Mouse (Mus musculus) large intestine, adult 2 months (tissue): ENCODE data around the gene Bcl2l2. TPM values are rescaled to one million over a fixed set of nuclear protein-coding genes. Genes with fewer than 3 reads are reported as not detected.

ENCODE experiments used
- DNase-seq: peaks from one replicate; pipeline ENCODE4 v3.0.0-alpha.2; 2012; ENCODE audit warnings: low read depth, low spot score
- WGBS: fragments of 180-500 bp; shearing (Covaris S2); methylation state at CpG from one replicate; pipeline ENCODE4 v1.1.7; 2018; 5-methylcytosine and 5-hydroxymethylcytosine counted together
- polyA plus RNA-seq: library from polyadenylated mRNA; depleted of rRNA; stranded (reverse); fragments of >200 nt; gene quantifications from 2 replicates; pipeline ENCODE4 v1.2.3, GENCODE M21; 2012; rRNA removed

Bcl2l2 gene
- 31.6 and 48.3 TPM in 2 replicates for polyA plus RNA-seq

GRCm38 (mm10) chr14:54883154-54884021 lies at the start of gene Bcl2l2, which contains the start of gene Gm20521:
Bcl2l2 (plus strand) TSS chr14:54883377.
Gm20521 (plus strand) TSS chr14:54883441.
- whole genome bisulfite sequencing = under 1% methylated on average over 27 of the region's 27 CpGs
- peak; percentile 67 for DNase-seq

- no peak for DNase-seq
Measured at GRCm38 (mm10) chr14:54843461-54843860, 39.7 kb upstream of the Bcl2l2 start.

GRCm38 (mm10) chr14:54855726-54856125 lies 27.5 kb upstream of the Bcl2l2 start:
- DNase-seq = no peak
- 89% methylated on average over 3 of the region's 3 CpGs for WGBS

More at GRCm38 (mm10) chr14:54843461-54843860, 39.7 kb upstream of the Bcl2l2 start:
- 1% methylated on average over 4 of the region's 4 CpGs for WGBS

GRCm38 (mm10) chr14:54856703-54857102 lies 26.5 kb upstream of the Bcl2l2 start:
- no peak for DNase-seq
- WGBS = 87% methylated on average over 7 of the region's 7 CpGs

GRCm38 (mm10) chr14:54857891-54858290 lies 25.3 kb upstream of the Bcl2l2 start:
- 93% methylated on average over 9 of the region's 9 CpGs for WGBS
- no peak for DNase-seq

- 29% methylated on average over 2 of the region's 2 CpGs for WGBS
- no peak for DNase-seq
Measured at GRCm38 (mm10) chr14:54860511-54860910, 22.7 kb upstream of the Bcl2l2 start.

- DNase-seq = peak; percentile 73
- WGBS = 1% methylated on average over 55 of the region's 56 CpGs
Measured at GRCm38 (mm10) chr14:54863501-54864312, 19.5 kb upstream of the Bcl2l2 start.

- WGBS = 10% methylated on average over 21 of the region's 21 CpGs
- DNase-seq = no peak
Measured at GRCm38 (mm10) chr14:54864313-54865036, 18.7 kb upstream of the Bcl2l2 start.

GRCm38 (mm10) chr14:54865626-54866025 lies 17.6 kb upstream of the Bcl2l2 start:
- no peak for DNase-seq
- WGBS = 72% methylated on average over 5 of the region's 5 CpGs

GRCm38 (mm10) chr14:54866268-54866667 lies 16.9 kb upstream of the Bcl2l2 start:
- no peak for DNase-seq
- 41% methylated on average over 3 of the region's 3 CpGs for WGBS

GRCm38 (mm10) chr14:54866936-54867335 lies 16.2 kb upstream of the Bcl2l2 start:
- 55% methylated on average over 5 of the region's 5 CpGs for WGBS
- DNase-seq = no peak

- WGBS = 83% methylated on average over 4 of the region's 4 CpGs
- DNase-seq = no peak
Measured at GRCm38 (mm10) chr14:54868026-54868425, 15.2 kb upstream of the Bcl2l2 start.

GRCm38 (mm10) chr14:54870861-54871260 lies 12.3 kb upstream of the Bcl2l2 start, which contains the start of gene Homez:
Homez (minus strand) TSS chr14:54870961.
- 94% methylated on average over 5 of the region's 5 CpGs for WGBS
- DNase-seq = no peak

GRCm38 (mm10) chr14:54874165-54874564 lies 9.0 kb upstream of the Bcl2l2 start:
- DNase-seq = no peak
- WGBS = 89% methylated on average over 3 of the region's 3 CpGs

- no peak for DNase-seq
- 5% methylated on average over 36 of the region's 36 CpGs for WGBS
Measured at GRCm38 (mm10) chr14:54875844-54876538, 7.2 kb upstream of the Bcl2l2 start.

- under 1% methylated on average over 71 of the region's 72 CpGs for WGBS
Measured at GRCm38 (mm10) chr14:54876539-54877047, 6.6 kb upstream of the Bcl2l2 start.

GRCm38 (mm10) chr14:54877048-54877715 lies 6.0 kb upstream of the Bcl2l2 start, which contains the start of gene Ppp1r3e:
Ppp1r3e (minus strand) TSS chr14:54877550.
- DNase-seq = no peak
- WGBS = 1% methylated on average over 61 of the region's 61 CpGs

More at GRCm38 (mm10) chr14:54876539-54877047, 6.6 kb upstream of the Bcl2l2 start:
- no peak for DNase-seq

- WGBS = 16% methylated on average over 21 of the region's 21 CpGs
- DNase-seq = no peak
Measured at GRCm38 (mm10) chr14:54884022-54884712, 990 bp downstream of the Bcl2l2 start.
